Mouse (Mus musculus): ENCODE data around the gene Btbd9.

- TF ChIP-seq GATA1 (IDR thresholded peaks at IDR 0.05; ENCODE audit: borderline replicate concordance, low read length) (no peak), FLI1 (IDR thresholded peaks at IDR 0.05; ENCODE audit: low read length) (no peak)
Measured at GRCm38 (mm10) chr17:30235380-30235779, 340.9 kb downstream of the Btbd9 start.

All from megakaryocyte, embryonic 14.5 days (primary cell).